Mouse (Mus musculus) CD4-positive, CD25-positive, alpha-beta regulatory T cell (primary cell): ENCODE measurements around the gene Fry. TPM values are rescaled to one million over a fixed set of nuclear protein-coding genes. Genes with fewer than 3 reads are reported as not detected.

Experiments used
- polyA plus RNA-seq: library from polyadenylated mRNA; unstranded; fragments of 100-300 nt; shearing (Covaris generic); gene quantifications from one replicate; pipeline ENCODE4 v1.2.1, GENCODE M21; 2017

Fry gene
- polyA plus RNA-seq = 20.1 TPM

GRCm38 (mm10) chr5:150118455-150119241, at the start of gene Fry:
Gene Fry (plus strand): TSS chr5:150118645.

DNA sequence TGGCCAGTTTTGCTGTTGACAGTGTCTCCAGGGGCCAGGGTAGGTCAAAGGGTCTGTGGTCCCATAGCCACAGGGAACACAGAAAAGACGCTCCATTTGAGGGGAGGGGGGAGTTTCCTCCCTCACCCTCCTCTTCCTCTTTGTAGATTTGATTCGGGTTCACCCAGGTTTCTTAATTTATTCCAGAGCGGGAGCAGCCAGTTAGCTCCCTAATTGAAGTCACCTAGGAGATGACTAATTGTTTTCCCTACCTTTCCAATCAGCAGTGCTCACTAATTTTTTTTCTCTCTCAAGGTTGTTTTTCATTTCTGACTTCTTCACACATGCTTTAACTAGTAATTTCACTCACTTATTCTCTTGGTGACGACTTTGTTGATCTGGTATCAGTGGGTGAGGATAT, 399.6 kb downstream of the Fry start, which contains the start of gene Zar1l:
Zar1l (minus strand) TSS at position 101 of the 400 bp plus-strand sequence.

DNA sequence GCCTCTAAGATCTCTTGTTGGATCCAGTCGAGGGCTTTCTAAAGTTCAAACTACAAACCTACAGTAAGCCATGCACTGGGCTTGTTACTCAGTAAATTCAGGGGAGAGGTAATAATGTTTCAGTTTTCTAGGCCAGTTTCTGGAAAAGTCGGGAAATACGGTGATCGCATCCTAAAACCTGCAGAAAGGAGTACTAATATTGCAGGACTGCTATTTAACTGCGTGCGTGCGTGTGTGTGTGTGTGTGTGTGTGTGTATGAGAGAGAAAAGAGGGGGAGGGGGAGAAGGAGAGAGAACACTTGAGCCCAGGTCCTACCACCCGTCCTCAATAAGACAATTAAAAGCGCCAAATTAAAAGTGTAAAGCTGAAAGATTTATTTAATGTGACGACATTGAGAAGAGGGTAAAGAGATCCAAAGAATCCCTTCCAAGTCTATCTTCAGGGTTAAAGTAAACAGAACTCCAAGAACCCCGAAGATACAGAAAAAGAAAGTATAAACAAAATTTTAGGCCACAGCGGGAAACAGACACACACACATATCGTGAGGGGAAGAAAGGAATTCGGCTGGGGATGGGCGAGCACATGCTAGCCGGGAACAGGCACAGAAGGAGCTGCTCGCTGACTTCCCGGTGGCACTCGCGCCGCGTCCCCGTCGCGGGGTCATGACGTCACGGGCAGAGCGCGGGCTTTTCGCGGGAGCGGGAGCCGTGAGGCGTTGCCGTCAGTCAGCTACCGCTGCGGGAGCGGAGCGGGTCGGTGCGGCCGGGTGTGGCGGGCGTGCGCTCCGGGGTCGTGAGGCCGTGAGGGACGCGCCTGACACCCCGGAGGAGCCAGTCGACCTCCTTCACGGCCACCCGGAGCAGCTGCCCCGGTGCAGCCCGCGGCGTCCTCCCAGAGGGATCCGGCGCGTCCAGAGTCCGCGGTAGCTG, 403.8 kb downstream of the Fry start, which contains the start of gene Brca2:
Brca2 (plus strand) TSS at position 694 of the 930 bp plus-strand sequence.

Other genes with a start within 250 kb of the Fry start
- not detected for gene Rxfp2, start 100.0 kb upstream of the Fry start, polyA plus RNA-seq